Mouse (Mus musculus): ENCODE measurements around the gene Afap1. TPM values are rescaled to one million over a fixed set of nuclear protein-coding genes. Genes with fewer than 3 reads are reported as not detected.

Afap1 gene
- polyA plus RNA-seq, 1 experiment from 2014 or later, result 57.0 TPM

- no peak overlapping the region for H3K9ac ChIP-seq (replicated peaks)
- no peak overlapping the region for H3K4me2 ChIP-seq
- ATAC-seq (ENCODE audit: low FRiP score), result no peak
- no peaks in the 10 kb centered on the region for H3K9me3 ChIP-seq (replicated peaks)
- peaks cover 7% of the 10 kb centered on the region; the same call in 1 of the 2 replicates for H3K4me1 ChIP-seq
- no peak overlapping the region for H3K4me3 ChIP-seq (replicated peaks)
- H3K27ac ChIP-seq (replicated peaks), result no peak overlapping the region
- no peaks in the 10 kb centered on the region for H3K27me3 ChIP-seq (replicated peaks)
- 38% methylated on average over 11 of the region's 11 CpGs for WGBS
- no peaks in the 10 kb centered on the region for H3K36me3 ChIP-seq
Measured at GRCm38 (mm10) chr5:35884262-35884661, 8.9 kb upstream of the Afap1 start.

DNA sequence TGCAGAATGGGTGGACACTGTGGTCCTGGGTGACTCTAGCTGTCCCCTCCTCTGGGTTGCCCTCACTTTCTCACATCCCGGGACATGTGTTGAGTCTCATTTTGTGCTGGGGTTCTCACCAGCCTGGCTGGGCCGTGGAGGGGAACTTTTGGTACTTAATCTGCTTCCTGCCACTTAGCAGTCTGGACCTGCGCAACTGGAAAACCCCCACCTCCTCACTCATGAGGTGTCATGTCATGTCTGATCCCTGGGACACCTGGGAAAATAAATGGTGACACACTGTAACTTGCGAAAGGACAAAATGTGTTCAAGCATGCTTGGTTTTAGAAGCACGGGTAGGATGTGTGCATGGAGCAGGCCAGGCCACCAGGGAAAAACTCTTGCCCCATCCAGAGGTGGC lies 8.4 kb upstream of the Afap1 start:
- Histone ChIP-seq H3K27ac (replicated peaks) (no peak overlapping the region), H3K27me3 (replicated peaks) (no peaks in the 10 kb centered on the region)
- ATAC-seq (ENCODE audit: low FRiP score), result no peak

DNA sequence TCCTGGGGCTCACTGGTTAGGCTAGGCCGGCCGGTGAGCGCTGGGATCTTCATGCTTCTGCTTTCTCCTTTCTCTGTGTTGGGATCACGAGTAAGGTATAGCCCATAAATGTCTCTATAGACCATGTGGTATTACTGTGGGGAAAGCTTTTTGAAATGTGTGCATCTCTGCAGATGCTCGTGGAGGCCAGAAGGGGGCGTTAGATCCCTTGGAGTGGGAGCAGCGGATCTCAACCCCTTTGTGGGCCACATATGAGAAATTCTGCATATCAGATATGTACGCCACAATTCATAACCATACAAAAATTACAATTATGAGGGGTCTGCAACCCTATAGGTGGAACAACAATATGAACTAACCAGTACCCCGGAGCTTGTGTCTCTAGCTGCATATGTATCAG lies 4.2 kb upstream of the Afap1 start:
- Histone ChIP-seq H3K27me3 (replicated peaks) (no peaks in the 10 kb centered on the region), H3K4me1 (peaks cover 9% of the 10 kb centered on the region), H3K9ac (replicated peaks) (no peak overlapping the region), H3K36me3 (no peaks in the 10 kb centered on the region), H3K9me3 (replicated peaks) (no peaks in the 10 kb centered on the region), H3K4me3 (replicated peaks) (no peak overlapping the region), H3K27ac (replicated peaks) (no peak overlapping the region), H3K4me2 (no peak overlapping the region)
- ATAC-seq (ENCODE audit: low FRiP score), result no peak
- WGBS, result 56% methylated on average over 9 of the region's 9 CpGs

More for the DNA sequence above, 8.4 kb upstream of the Afap1 start:
- Histone ChIP-seq H3K4me3 (replicated peaks) (no peak overlapping the region), H3K9me3 (replicated peaks) (no peaks in the 10 kb centered on the region), H3K4me1 (peaks cover 6% of the 10 kb centered on the region; the same call in 1 of the 2 replicates), H3K4me2 (no peak overlapping the region), H3K36me3 (no peaks in the 10 kb centered on the region), H3K9ac (replicated peaks) (no peak overlapping the region)
- WGBS, result 99% methylated on average over 5 of the region's 5 CpGs

DNA sequence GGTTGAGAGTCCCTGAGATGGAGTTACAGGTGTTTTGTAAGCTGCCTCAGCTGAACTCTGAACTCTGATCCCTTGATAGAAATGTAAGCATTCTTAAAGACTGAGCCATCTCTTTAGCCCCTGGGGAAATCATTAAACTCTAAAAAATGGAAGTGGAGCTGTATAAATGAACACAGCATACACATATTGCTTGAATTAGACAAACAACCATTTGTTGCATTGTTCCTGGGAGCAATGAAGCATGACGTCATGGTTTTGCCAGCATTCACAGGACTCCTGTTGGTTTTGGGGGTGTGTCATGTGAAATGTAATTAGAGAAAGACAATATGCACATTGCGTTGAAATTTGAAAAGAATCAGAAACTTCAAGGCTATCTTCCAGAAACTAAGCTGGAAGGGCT lies 3.5 kb upstream of the Afap1 start:
- Histone ChIP-seq H3K4me2 (no peak overlapping the region), H3K36me3 (no peaks in the 10 kb centered on the region), H3K27me3 (replicated peaks) (no peaks in the 10 kb centered on the region), H3K4me1 (peaks cover 11% of the 10 kb centered on the region), H3K27ac (replicated peaks) (no peak overlapping the region), H3K9me3 (replicated peaks) (no peaks in the 10 kb centered on the region), H3K4me3 (replicated peaks) (no peak overlapping the region), H3K9ac (replicated peaks) (no peak overlapping the region)
- WGBS, result 43% methylated on average over 2 of the region's 2 CpGs
- no peak for ATAC-seq (ENCODE audit: low FRiP score)

- H3K27me3 ChIP-seq (replicated peaks), result no peaks in the 10 kb centered on the region
- no peak for ATAC-seq (ENCODE audit: low FRiP score)
- no peak overlapping the region for H3K27ac ChIP-seq (replicated peaks)
- H3K36me3 ChIP-seq, result no peaks in the 10 kb centered on the region
- 88% methylated on average over 13 of the region's 13 CpGs for WGBS
- no peaks in the 10 kb centered on the region for H3K9me3 ChIP-seq (replicated peaks)
- H3K4me1 ChIP-seq, result peaks cover 25% of the 10 kb centered on the region
- H3K4me3 ChIP-seq (replicated peaks), result no peak overlapping the region
- H3K9ac ChIP-seq (replicated peaks), result no peak overlapping the region
- no peak overlapping the region for H3K4me2 ChIP-seq
Measured at GRCm38 (mm10) chr5:35890985-35891730, 2.0 kb upstream of the Afap1 start.

DNA sequence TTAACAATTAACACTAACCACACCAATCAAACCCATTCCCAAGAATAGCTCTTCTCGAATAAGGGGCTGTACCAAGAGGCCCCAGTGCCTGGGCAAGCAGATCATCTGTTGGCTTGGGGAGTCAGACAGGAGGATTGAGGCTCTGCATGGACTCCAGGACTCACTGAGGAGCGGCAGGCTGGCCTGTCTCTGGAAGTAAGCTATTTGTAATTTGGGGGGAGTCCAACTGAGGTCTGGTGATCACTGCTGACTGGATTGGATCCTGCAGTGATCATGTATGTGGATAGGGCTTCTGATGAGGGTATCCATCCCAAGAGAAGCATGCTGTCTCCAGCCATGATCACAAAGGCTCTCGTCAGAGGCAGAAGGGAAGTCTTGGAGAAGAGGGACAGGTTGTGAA lies 756 bp upstream of the Afap1 start:
- no peaks in the 10 kb centered on the region for H3K27me3 ChIP-seq (replicated peaks)
- H3K9me3 ChIP-seq (replicated peaks), result no peaks in the 10 kb centered on the region
- no peak overlapping the region for H3K9ac ChIP-seq (replicated peaks)
- H3K4me1 ChIP-seq, result peaks cover 37% of the 10 kb centered on the region
- WGBS, result 71% methylated on average over 3 of the region's 3 CpGs
- peak; percentile 1; the same call in 1 of the 2 replicates for ATAC-seq (ENCODE audit: low FRiP score)
- no peak overlapping the region for H3K27ac ChIP-seq (replicated peaks)
- no peaks in the 10 kb centered on the region for H3K36me3 ChIP-seq
- H3K4me2 ChIP-seq, result peak overlapping the region; percentile 84; the same call in 1 of the 2 replicates
- H3K4me3 ChIP-seq (replicated peaks), result no peak overlapping the region

GRCm38 (mm10) chr5:35893805-35894260 lies 714 bp downstream of the Afap1 start:
- H3K4me1 ChIP-seq, result peaks cover 51% of the 10 kb centered on the region
- peak overlapping the region; percentile 84 for H3K4me2 ChIP-seq
- H3K36me3 ChIP-seq, result no peaks in the 10 kb centered on the region
- peak; percentile 35 for ATAC-seq (ENCODE audit: low FRiP score)
- no peaks in the 10 kb centered on the region for H3K27me3 ChIP-seq (replicated peaks)
- peak overlapping the region; percentile 87 for H3K27ac ChIP-seq (replicated peaks)
- peak overlapping the region; percentile 88 for H3K4me3 ChIP-seq (replicated peaks)
- no peaks in the 10 kb centered on the region for H3K9me3 ChIP-seq (replicated peaks)
- H3K9ac ChIP-seq (replicated peaks), result peak overlapping the region; percentile 94
- WGBS, result 1% methylated on average over 21 of the region's 21 CpGs

DNA sequence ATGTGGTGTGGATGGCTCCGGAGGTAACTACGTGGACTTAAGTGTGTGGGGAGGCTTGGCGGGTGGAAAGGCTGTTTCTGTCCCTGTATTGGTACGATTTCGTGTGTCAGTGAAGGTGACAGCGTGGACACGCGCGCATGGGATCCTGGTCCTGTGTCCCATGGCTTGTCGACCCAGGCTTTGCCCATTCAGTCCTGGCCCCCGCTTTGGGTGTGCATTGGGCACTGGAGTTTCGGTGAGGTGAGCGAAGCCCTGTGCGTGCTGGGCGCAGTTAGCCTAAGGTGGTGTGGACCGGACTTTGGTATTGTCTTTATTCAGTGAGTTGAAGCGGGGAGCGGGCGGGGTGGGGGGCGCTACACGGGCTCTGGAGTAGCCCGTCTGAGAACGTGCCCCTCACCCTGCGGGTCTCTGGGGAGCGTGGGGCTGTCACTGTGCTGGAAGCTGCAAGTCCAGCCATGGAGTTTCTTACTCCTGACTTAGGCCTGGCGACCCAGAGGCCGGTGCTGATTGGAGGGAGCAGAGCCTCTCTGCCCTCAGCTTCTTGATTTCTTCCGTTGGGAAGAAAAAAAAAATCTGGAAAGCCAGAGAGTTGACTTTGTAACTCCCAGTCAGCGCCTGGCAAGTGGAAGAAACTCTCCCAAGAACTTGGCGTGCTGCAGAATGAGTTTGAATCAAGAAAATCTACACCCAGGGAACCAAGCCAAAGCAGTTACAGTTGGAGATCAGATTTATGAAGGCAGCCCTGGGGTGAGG lies 1.4 kb downstream of the Afap1 start:
- H3K4me1 ChIP-seq, result peaks cover 53% of the 10 kb centered on the region
- H3K4me3 ChIP-seq (replicated peaks), result peak overlapping the region; percentile 88
- no peaks in the 10 kb centered on the region for H3K27me3 ChIP-seq (replicated peaks)
- peak overlapping the region; percentile 84 for H3K4me2 ChIP-seq
- 4% methylated on average over 30 of the region's 30 CpGs for WGBS
- H3K36me3 ChIP-seq, result no peaks in the 10 kb centered on the region
- H3K9me3 ChIP-seq (replicated peaks), result no peaks in the 10 kb centered on the region
- H3K9ac ChIP-seq (replicated peaks), result peak overlapping the region; percentile 94
- peak; percentile 5; the same call in 1 of the 2 replicates for ATAC-seq (ENCODE audit: low FRiP score)
- H3K27ac ChIP-seq (replicated peaks), result peak overlapping the region; percentile 87

DNA sequence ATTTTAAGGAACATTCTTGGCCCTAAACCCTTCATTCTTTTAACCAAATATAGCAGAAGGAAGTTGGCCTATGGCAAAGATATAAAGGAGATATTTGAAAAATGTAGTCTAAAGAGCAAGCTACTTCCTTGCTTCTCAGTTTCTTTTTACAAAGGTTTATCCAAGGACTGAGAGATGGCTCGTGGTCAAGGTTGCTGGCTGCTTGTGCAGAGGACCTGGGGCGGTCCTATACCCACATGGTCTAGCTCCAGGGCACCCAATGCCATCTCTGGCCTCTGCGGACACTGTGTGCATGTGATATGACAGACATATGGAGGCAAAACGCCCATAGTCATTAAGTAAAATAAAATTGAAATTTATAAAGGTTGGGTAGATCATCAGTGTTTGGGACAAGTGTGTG lies 2.8 kb downstream of the Afap1 start:
- no peak for ATAC-seq (ENCODE audit: low FRiP score)
- 83% methylated on average over 4 of the region's 4 CpGs for WGBS

GRCm38 (mm10) chr5:35896556-35896955 lies 3.4 kb downstream of the Afap1 start:
- H3K9me3 ChIP-seq (replicated peaks), result no peaks in the 10 kb centered on the region
- H3K36me3 ChIP-seq, result no peaks in the 10 kb centered on the region
- peaks cover 74% of the 10 kb centered on the region for H3K4me1 ChIP-seq
- no peak overlapping the region for H3K4me3 ChIP-seq (replicated peaks)
- no peaks in the 10 kb centered on the region for H3K27me3 ChIP-seq (replicated peaks)
- H3K9ac ChIP-seq (replicated peaks), result no peak overlapping the region
- 55% methylated on average over 4 of the region's 4 CpGs for WGBS
- H3K27ac ChIP-seq (replicated peaks), result no peak overlapping the region
- peak overlapping the region; percentile 84; the same call in 1 of the 2 replicates for H3K4me2 ChIP-seq
- ATAC-seq (ENCODE audit: low FRiP score), result no peak

More for the DNA sequence above, 2.8 kb downstream of the Afap1 start:
- Histone ChIP-seq H3K4me2 (peak overlapping the region; percentile 84), H3K27ac (replicated peaks) (no peak overlapping the region), H3K27me3 (replicated peaks) (no peaks in the 10 kb centered on the region), H3K4me1 (peaks cover 67% of the 10 kb centered on the region), H3K4me3 (replicated peaks) (no peak overlapping the region), H3K9me3 (replicated peaks) (no peaks in the 10 kb centered on the region), H3K36me3 (no peaks in the 10 kb centered on the region), H3K9ac (replicated peaks) (no peak overlapping the region)

GRCm38 (mm10) chr5:35897147-35897546 lies 4.0 kb downstream of the Afap1 start:
- WGBS, result 66% methylated on average over 4 of the region's 4 CpGs
- Histone ChIP-seq H3K4me1 (peaks cover 74% of the 10 kb centered on the region), H3K9me3 (replicated peaks) (no peaks in the 10 kb centered on the region), H3K4me3 (replicated peaks) (no peak overlapping the region), H3K36me3 (no peaks in the 10 kb centered on the region), H3K27me3 (replicated peaks) (no peaks in the 10 kb centered on the region), H3K9ac (replicated peaks) (no peak overlapping the region), H3K4me2 (peak overlapping the region; percentile 84; the same call in 1 of the 2 replicates), H3K27ac (replicated peaks) (no peak overlapping the region)
- ATAC-seq (ENCODE audit: low FRiP score), result no peak

DNA sequence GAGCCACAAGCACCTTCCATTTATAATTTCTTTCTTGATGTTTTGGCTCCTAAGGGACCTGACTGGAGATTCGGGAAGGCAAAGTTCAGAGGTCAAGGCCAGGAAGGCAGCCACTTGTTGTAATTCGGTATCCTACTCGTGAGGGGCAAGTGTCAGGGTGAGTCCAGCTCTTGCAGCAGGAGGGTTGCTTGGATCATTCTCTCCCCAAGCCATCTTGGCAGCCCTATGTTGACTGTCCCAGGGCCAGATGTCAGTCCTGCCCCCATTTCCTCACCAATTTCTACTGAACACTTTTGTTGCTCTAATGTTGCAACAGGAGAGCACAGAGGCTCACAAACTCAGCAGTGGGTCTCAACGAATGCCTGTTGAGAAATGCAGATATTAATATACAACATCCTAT lies 5.0 kb downstream of the Afap1 start:
- Histone ChIP-seq H3K27ac (replicated peaks) (no peak overlapping the region), H3K9me3 (replicated peaks) (no peaks in the 10 kb centered on the region), H3K27me3 (replicated peaks) (no peaks in the 10 kb centered on the region), H3K4me2 (no peak overlapping the region), H3K4me1 (peaks cover 68% of the 10 kb centered on the region), H3K9ac (replicated peaks) (no peak overlapping the region), H3K36me3 (no peaks in the 10 kb centered on the region), H3K4me3 (replicated peaks) (no peak overlapping the region)
- ATAC-seq (ENCODE audit: low FRiP score), result no peak
- WGBS, result 74% methylated on average over 4 of the region's 4 CpGs
